Mouse (Mus musculus): Measurements from ENCODE around the gene Srrm3. TPM values are rescaled to one million over a fixed set of nuclear protein-coding genes. Genes with fewer than 3 reads are reported as not detected.

Gene Srrm3
- polyA plus RNA-seq, 2 experiments, result 0.12 to 0.55 TPM

DNA sequence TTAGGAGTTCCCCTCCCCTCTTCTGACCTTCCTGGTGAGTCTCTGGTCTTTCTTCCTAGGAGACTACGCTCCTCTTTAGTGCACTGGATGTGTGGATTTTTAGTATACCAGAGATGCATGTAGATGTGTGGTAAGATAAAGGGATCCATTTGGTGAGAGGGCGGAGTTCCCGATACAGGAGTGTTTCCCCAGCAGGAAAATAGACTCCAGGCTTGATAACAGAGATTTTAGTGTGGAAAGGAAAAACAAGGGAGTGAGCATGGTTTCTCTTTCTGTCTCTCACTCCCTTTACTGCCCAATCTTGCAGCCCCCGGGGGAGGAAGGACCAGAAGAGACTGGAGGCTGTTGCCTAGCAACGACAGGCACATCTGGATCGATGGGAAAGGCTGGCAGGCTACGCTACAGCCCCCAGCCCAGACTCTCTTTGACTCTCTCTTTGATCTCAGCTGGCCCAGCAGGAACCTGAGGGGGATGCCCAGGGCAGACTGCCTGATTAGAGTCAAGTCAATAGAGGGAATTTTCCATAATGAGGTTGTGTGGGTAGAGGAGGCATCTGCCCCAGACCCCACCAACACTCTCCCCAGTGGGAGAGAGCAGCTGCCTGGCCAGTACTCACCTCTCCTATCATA lies 15.7 kb downstream of the Srrm3 start:
- Histone ChIP-seq H3K27ac (replicated peaks; ENCODE audit: low read depth, low read length) (no peak overlapping the region), H3K4me3 (replicated peaks; ENCODE audit: low read length) (no peak overlapping the region), H3K27me3 (ENCODE audit: control insufficient read depth, insufficient read depth, low read length) (no peaks in the 10 kb centered on the region), H3K9me3 (ENCODE audit: control insufficient read depth, low read length) (no peaks in the 10 kb centered on the region), H3K4me1 (ENCODE audit: control insufficient read depth, insufficient read depth, low read length) (0 out of 2 replicates have a peak, but pooled peaks cover 3% of the 10 kb centered on the region), H3K9ac (ENCODE audit: low read depth, low read length, severe bottlenecking) (no peak overlapping the region), H3K4me2 (replicated peaks; ENCODE audit: low read depth, low read length, severe bottlenecking) (no peak overlapping the region), H3K36me3 (ENCODE audit: control insufficient read depth, insufficient read depth, low read length) (no peaks in the 10 kb centered on the region)
- WGBS, result 15% methylated on average over 7 of the region's 7 CpGs
- no peak for TF ChIP-seq POLR2A (IDR thresholded peaks at IDR 0.05; ENCODE audit: borderline replicate concordance, extremely low read depth, insufficient read depth, insufficient read length)
- ATAC-seq (ENCODE audit: low FRiP score, low read depth) (no peak), DNase-seq (ENCODE audit: low spot score) (no peak)

DNA sequence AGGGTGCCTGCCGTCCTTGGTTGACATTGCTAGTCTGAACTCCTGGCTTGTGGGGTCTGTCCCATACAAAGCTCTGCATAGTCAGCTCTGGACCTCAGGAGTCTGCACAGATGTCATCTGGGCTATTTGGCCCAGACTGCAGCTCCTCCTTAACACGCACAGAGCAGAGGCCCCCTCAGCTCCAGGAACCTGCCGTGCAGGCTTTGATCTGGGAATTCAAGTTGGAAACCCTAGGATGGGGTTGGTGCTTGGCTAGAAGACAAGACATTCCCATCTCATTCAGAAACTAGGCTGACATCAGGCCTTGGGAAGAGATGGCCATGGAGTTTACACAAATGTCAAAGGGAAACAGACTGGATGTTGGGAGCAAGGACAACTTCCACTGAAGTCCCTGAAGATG lies 17.8 kb downstream of the Srrm3 start:
- no peak overlapping the region for H3K27ac ChIP-seq (replicated peaks; ENCODE audit: low read depth, low read length)
- no peak overlapping the region for H3K4me3 ChIP-seq (replicated peaks; ENCODE audit: low read length)
- whole genome bisulfite sequencing, result 38% methylated on average over 3 of the region's 3 CpGs
- no peaks in the 10 kb centered on the region for H3K9me3 ChIP-seq (ENCODE audit: control insufficient read depth, low read length)
- H3K4me2 ChIP-seq (replicated peaks; ENCODE audit: low read depth, low read length, severe bottlenecking), result no peak overlapping the region
- ATAC-seq (ENCODE audit: low FRiP score, low read depth) (no peak), DNase-seq (ENCODE audit: low spot score) (no peak)
- no peak for TF ChIP-seq POLR2A (IDR thresholded peaks at IDR 0.05; ENCODE audit: borderline replicate concordance, extremely low read depth, insufficient read depth, insufficient read length)
- H3K9ac ChIP-seq (ENCODE audit: low read depth, low read length, severe bottlenecking), result no peak overlapping the region
- no peaks in the 10 kb centered on the region for H3K36me3 ChIP-seq (ENCODE audit: control insufficient read depth, insufficient read depth, low read length)
- H3K27me3 ChIP-seq (ENCODE audit: control insufficient read depth, insufficient read depth, low read length), result no peaks in the 10 kb centered on the region
- 0 out of 2 replicates have a peak, but pooled peaks cover 3% of the 10 kb centered on the region for H3K4me1 ChIP-seq (ENCODE audit: control insufficient read depth, insufficient read depth, low read length)

DNA sequence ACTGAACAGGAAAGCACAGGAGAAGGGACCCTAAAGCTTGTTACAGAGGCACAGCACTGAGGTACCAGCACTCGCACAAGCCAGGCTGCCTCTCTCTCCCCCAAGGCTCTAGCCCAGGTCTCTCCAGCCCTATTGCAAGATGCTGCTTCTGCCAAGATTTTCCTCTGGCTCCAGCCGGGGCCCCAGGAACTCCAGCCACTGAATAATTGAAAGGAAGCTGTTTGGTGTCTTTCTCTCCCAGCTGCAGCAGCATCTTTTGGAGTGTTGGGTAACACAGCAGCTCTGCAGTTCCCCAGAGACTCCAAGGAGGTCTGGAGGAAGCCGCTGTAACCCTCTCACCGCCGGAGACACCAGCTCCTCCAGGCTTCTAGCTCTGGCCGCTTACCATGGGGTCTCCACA lies 19.5 kb downstream of the Srrm3 start:
- no peak for DNase-seq (ENCODE audit: low spot score)
- Histone ChIP-seq H3K4me3 (replicated peaks; ENCODE audit: low read length) (no peak overlapping the region), H3K27ac (replicated peaks; ENCODE audit: low read depth, low read length) (no peak overlapping the region), H3K4me2 (replicated peaks; ENCODE audit: low read depth, low read length, severe bottlenecking) (no peak overlapping the region), H3K36me3 (ENCODE audit: control insufficient read depth, insufficient read depth, low read length) (no peaks in the 10 kb centered on the region), H3K9me3 (ENCODE audit: control insufficient read depth, low read length) (no peaks in the 10 kb centered on the region), H3K27me3 (ENCODE audit: control insufficient read depth, insufficient read depth, low read length) (no peaks in the 10 kb centered on the region), H3K9ac (ENCODE audit: low read depth, low read length, severe bottlenecking) (no peak overlapping the region), H3K4me1 (ENCODE audit: control insufficient read depth, insufficient read depth, low read length) (0 out of 2 replicates have a peak, but pooled peaks cover 3% of the 10 kb centered on the region)
- no peak for ATAC-seq (ENCODE audit: low FRiP score, low read depth)
- WGBS, result 41% methylated on average over 6 of the region's 6 CpGs
- no peak for TF ChIP-seq POLR2A (IDR thresholded peaks at IDR 0.05; ENCODE audit: borderline replicate concordance, extremely low read depth, insufficient read depth, insufficient read length)

DNA sequence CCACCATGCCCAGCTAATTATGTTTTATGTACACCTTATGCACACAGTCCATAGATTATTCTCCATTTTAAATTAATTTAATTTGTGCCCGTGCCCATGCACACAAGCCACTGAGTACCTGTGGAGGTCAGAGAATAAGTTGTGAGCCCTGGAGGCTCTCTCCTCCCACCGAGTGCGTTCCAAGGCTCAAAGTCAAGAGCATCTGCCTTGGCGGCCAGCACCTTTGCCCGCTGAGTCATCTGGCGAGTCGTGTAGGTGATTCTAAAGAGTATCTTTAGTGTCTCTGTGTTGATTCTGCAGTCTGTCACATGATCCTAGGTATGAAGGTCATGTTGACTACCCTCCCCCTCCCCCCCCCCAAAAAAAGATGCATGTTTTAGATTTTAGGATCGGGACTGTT lies 22.7 kb downstream of the Srrm3 start:
- DNase-seq (ENCODE audit: low spot score) (no peak), ATAC-seq (ENCODE audit: low FRiP score, low read depth) (no peak)
- Histone ChIP-seq H3K9me3 (ENCODE audit: control insufficient read depth, low read length) (no peaks in the 10 kb centered on the region), H3K4me1 (ENCODE audit: control insufficient read depth, insufficient read depth, low read length) (0 out of 2 replicates have a peak, but pooled peaks cover 3% of the 10 kb centered on the region), H3K36me3 (ENCODE audit: control insufficient read depth, insufficient read depth, low read length) (no peaks in the 10 kb centered on the region), H3K27me3 (ENCODE audit: control insufficient read depth, insufficient read depth, low read length) (no peaks in the 10 kb centered on the region), H3K4me2 (replicated peaks; ENCODE audit: low read depth, low read length, severe bottlenecking) (no peak overlapping the region), H3K9ac (ENCODE audit: low read depth, low read length, severe bottlenecking) (no peak overlapping the region), H3K27ac (replicated peaks; ENCODE audit: low read depth, low read length) (no peak overlapping the region), H3K4me3 (replicated peaks; ENCODE audit: low read length) (no peak overlapping the region)
- WGBS, result 89% methylated on average over 8 of the region's 8 CpGs
- no peak for TF ChIP-seq POLR2A (IDR thresholded peaks at IDR 0.05; ENCODE audit: borderline replicate concordance, extremely low read depth, insufficient read depth, insufficient read length)

DNA sequence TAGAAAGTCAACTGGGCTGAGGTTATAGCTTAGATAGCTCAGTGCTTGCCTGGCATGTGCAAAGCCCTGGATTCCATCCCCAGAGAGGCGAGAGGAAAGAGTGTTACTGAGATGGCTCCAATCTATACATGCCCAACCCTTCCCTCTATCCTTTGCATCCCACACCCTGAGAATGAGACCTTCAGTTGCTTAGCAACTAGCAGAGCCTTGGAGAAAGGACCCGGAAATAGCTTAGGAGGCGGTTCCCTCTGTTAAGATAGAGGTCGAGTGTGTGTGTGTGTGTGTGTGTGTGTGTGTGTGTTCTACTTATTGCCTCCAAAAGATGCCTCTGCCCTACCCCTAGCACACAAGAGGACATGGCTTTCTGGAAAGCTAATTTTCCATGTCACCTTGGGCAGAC lies 26.0 kb downstream of the Srrm3 start:
- WGBS, result 38% methylated on average over 4 of the region's 4 CpGs
- DNase-seq (ENCODE audit: low spot score), result no peak
- H3K9me3 ChIP-seq (ENCODE audit: control insufficient read depth, low read length), result no peaks in the 10 kb centered on the region
- no peak overlapping the region for H3K9ac ChIP-seq (ENCODE audit: low read depth, low read length, severe bottlenecking)
- 0 out of 2 replicates have a peak, but pooled peaks cover 2% of the 10 kb centered on the region for H3K4me1 ChIP-seq (ENCODE audit: control insufficient read depth, insufficient read depth, low read length)
- H3K36me3 ChIP-seq (ENCODE audit: control insufficient read depth, insufficient read depth, low read length), result no peaks in the 10 kb centered on the region
- no peak overlapping the region for H3K27ac ChIP-seq (replicated peaks; ENCODE audit: low read depth, low read length)
- 0 out of 2 replicates have a peak, but pooled peaks cover 7% of the 10 kb centered on the region for H3K27me3 ChIP-seq (ENCODE audit: control insufficient read depth, insufficient read depth, low read length)
- H3K4me3 ChIP-seq (replicated peaks; ENCODE audit: low read length), result no peak overlapping the region
- no peak for TF ChIP-seq POLR2A (IDR thresholded peaks at IDR 0.05; ENCODE audit: borderline replicate concordance, extremely low read depth, insufficient read depth, insufficient read length)
- H3K4me2 ChIP-seq (replicated peaks; ENCODE audit: low read depth, low read length, severe bottlenecking), result no peak overlapping the region
- ATAC-seq (ENCODE audit: low FRiP score, low read depth), result no peak
